Mouse (Mus musculus) megakaryocyte, embryonic 14.5 days (primary cell): ENCODE data around the gene Chchd1.

Source experiments
- FLI1 ChIP-seq: IDR thresholded peaks from 2 replicates; pipeline ENCODE4 v1.6.1; 2012; ENCODE audit warnings: low read length, inconsistent platforms, mixed read lengths
- GATA1 ChIP-seq: IDR thresholded peaks from 3 replicates; pipeline ENCODE4 v1.6.1; 2012; ENCODE audit warnings: mixed read lengths, low read length, inconsistent platforms, borderline replicate concordance

GRCm38 (mm10) chr14:20691772-20692171, 11.0 kb upstream of the Chchd1 start:
- no peak for TF ChIP-seq GATA1
- TF ChIP-seq FLI1 = no peak
